Mouse (Mus musculus): ENCODE data around the gene Moxd2. TPM values are rescaled to one million over a fixed set of nuclear protein-coding genes. Genes with fewer than 3 reads are reported as not detected.

The Moxd2 gene
- not detected in 2 replicates for polyA plus RNA-seq (2016; fragmentation: Nextera tagmentation; extraction: Ambion mirVana)

GRCm38 (mm10) chr6:40887394-40887793 is at the start of gene Moxd2:
TSS of gene Moxd2 (minus strand) at chr6:40887494.
- no peak within 1 kb of the TSS for H3K4me3 ChIP-seq
- ATAC-seq (ENCODE audit: low FRiP score, low read depth): no peak
- no peaks in the 10 kb centered on the region for H3K4me1 ChIP-seq
- H3K36me3 ChIP-seq: no peaks in the 10 kb centered on the region
- H3K4me2 ChIP-seq (replicated peaks): no peak within 1 kb of the TSS
- no peaks in the 10 kb centered on the region for H3K27me3 ChIP-seq (replicated peaks)
- 94% methylated on average over 3 of the region's 3 CpGs for WGBS
- H3K27ac ChIP-seq: no peak within 1 kb of the TSS
- no peaks in the 10 kb centered on the region for H3K9me3 ChIP-seq
- no peak within 1 kb of the TSS for H3K9ac ChIP-seq

- H3K9me3 ChIP-seq: no peaks in the 10 kb centered on the region
- H3K9ac ChIP-seq: no peak overlapping the region
- no peaks in the 10 kb centered on the region for H3K36me3 ChIP-seq
- ATAC-seq (ENCODE audit: low FRiP score, low read depth): no peak
- no peak overlapping the region for H3K4me3 ChIP-seq
- no peaks in the 10 kb centered on the region for H3K4me1 ChIP-seq
- 90% methylated on average over 4 of the region's 4 CpGs for WGBS
- H3K4me2 ChIP-seq (replicated peaks): no peak overlapping the region
- H3K27me3 ChIP-seq (replicated peaks): no peaks in the 10 kb centered on the region
- H3K27ac ChIP-seq: no peak overlapping the region
These were observed 32.7 kb upstream of the Moxd2 start for GRCm38 (mm10) chr6:40919954-40920353.

GRCm38 (mm10) chr6:40900287-40900686 is 13.0 kb upstream of the Moxd2 start, which contains the start of gene Prss58:
TSS of gene Prss58 (minus strand) at chr6:40900387.
- Histone ChIP-seq H3K9ac (no peak within 1 kb of the TSS), H3K27ac (no peak within 1 kb of the TSS), H3K9me3 (no peaks in the 10 kb centered on the region), H3K27me3 (replicated peaks) (no peaks in the 10 kb centered on the region), H3K36me3 (no peaks in the 10 kb centered on the region), H3K4me3 (no peak within 1 kb of the TSS), H3K4me1 (no peaks in the 10 kb centered on the region), H3K4me2 (replicated peaks) (no peak within 1 kb of the TSS)
- no peak for ATAC-seq (ENCODE audit: low FRiP score, low read depth)

GRCm38 (mm10) chr6:40894716-40895115 is 7.4 kb upstream of the Moxd2 start:
- Histone ChIP-seq H3K4me3 (no peak overlapping the region), H3K36me3 (no peaks in the 10 kb centered on the region), H3K9ac (no peak overlapping the region), H3K27ac (no peak overlapping the region), H3K27me3 (replicated peaks) (no peaks in the 10 kb centered on the region), H3K4me1 (no peaks in the 10 kb centered on the region), H3K4me2 (replicated peaks) (no peak overlapping the region), H3K9me3 (no peaks in the 10 kb centered on the region)
- WGBS: 93% methylated on average over 1 of the region's 1 CpGs
- ATAC-seq (ENCODE audit: low FRiP score, low read depth): no peak

- WGBS: 44% methylated on average over 7 of the region's 7 CpGs
- no peak for ATAC-seq (ENCODE audit: low FRiP score, low read depth)
- no peak overlapping the region for H3K9ac ChIP-seq
- H3K27me3 ChIP-seq (replicated peaks): no peaks in the 10 kb centered on the region
- H3K9me3 ChIP-seq: no peaks in the 10 kb centered on the region
- no peaks in the 10 kb centered on the region for H3K36me3 ChIP-seq
- H3K4me3 ChIP-seq: no peak overlapping the region
- H3K4me2 ChIP-seq (replicated peaks): no peak overlapping the region
- H3K27ac ChIP-seq: no peak overlapping the region
- no peaks in the 10 kb centered on the region for H3K4me1 ChIP-seq
These were observed 6.3 kb upstream of the Moxd2 start for GRCm38 (mm10) chr6:40893577-40893976.

- 97% methylated on average over 4 of the region's 4 CpGs for WGBS
These were observed 4.5 kb upstream of the Moxd2 start for GRCm38 (mm10) chr6:40891754-40892153.

GRCm38 (mm10) chr6:40890973-40891372 is 3.7 kb upstream of the Moxd2 start:
- Histone ChIP-seq H3K9me3 (no peaks in the 10 kb centered on the region), H3K4me2 (replicated peaks) (no peak overlapping the region), H3K9ac (no peak overlapping the region), H3K4me3 (no peak overlapping the region), H3K27ac (no peak overlapping the region), H3K4me1 (no peaks in the 10 kb centered on the region), H3K27me3 (replicated peaks) (no peaks in the 10 kb centered on the region), H3K36me3 (no peaks in the 10 kb centered on the region)
- 77% methylated on average over 1 of the region's 1 CpGs for WGBS
- ATAC-seq (ENCODE audit: low FRiP score, low read depth): no peak

More at GRCm38 (mm10) chr6:40891754-40892153, 4.5 kb upstream of the Moxd2 start:
- Histone ChIP-seq H3K4me2 (replicated peaks) (no peak overlapping the region), H3K9me3 (no peaks in the 10 kb centered on the region), H3K4me1 (no peaks in the 10 kb centered on the region), H3K4me3 (no peak overlapping the region), H3K27me3 (replicated peaks) (no peaks in the 10 kb centered on the region), H3K36me3 (no peaks in the 10 kb centered on the region), H3K9ac (no peak overlapping the region), H3K27ac (no peak overlapping the region)
- no peak for ATAC-seq (ENCODE audit: low FRiP score, low read depth)

- no peak overlapping the region for H3K4me2 ChIP-seq (replicated peaks)
- no peaks in the 10 kb centered on the region for H3K36me3 ChIP-seq
- ATAC-seq (ENCODE audit: low FRiP score, low read depth): no peak
- no peaks in the 10 kb centered on the region for H3K9me3 ChIP-seq
- H3K4me3 ChIP-seq: no peak overlapping the region
- no peak overlapping the region for H3K27ac ChIP-seq
- H3K27me3 ChIP-seq (replicated peaks): no peaks in the 10 kb centered on the region
- H3K9ac ChIP-seq: no peak overlapping the region
- no peaks in the 10 kb centered on the region for H3K4me1 ChIP-seq
These were observed 42.0 kb downstream of the Moxd2 start for GRCm38 (mm10) chr6:40845283-40845682.

Other genes with a start within 250 kb of the Moxd2 start
- gene Prss58, start 12.9 kb upstream of the Moxd2 start, polyA plus RNA-seq (2016; fragmentation: Nextera tagmentation; extraction: Ambion mirVana): not detected in 2 replicates
- gene 1700074P13Rik, start 53.1 kb upstream of the Moxd2 start, polyA plus RNA-seq (2016; fragmentation: Nextera tagmentation; extraction: Ambion mirVana): not detected in 2 replicates
- gene Gm4744, start 64.4 kb upstream of the Moxd2 start, polyA plus RNA-seq (2016; fragmentation: Nextera tagmentation; extraction: Ambion mirVana): not detected in 2 replicates
- not detected in 2 replicates for gene 1810009J06Rik, start 77.3 kb upstream of the Moxd2 start, polyA plus RNA-seq (2016; fragmentation: Nextera tagmentation; extraction: Ambion mirVana)
- gene Gm2663, start 112.0 kb upstream of the Moxd2 start, polyA plus RNA-seq (2016; fragmentation: Nextera tagmentation; extraction: Ambion mirVana): not detected in 2 replicates
- gene 2210010C04Rik, start 148.0 kb upstream of the Moxd2 start, polyA plus RNA-seq (2016; fragmentation: Nextera tagmentation; extraction: Ambion mirVana): not detected in 2 replicates